Mouse (Mus musculus): ENCODE measurements around the gene Wdr4. TPM values are rescaled to one million over a fixed set of nuclear protein-coding genes. Genes with fewer than 3 reads are reported as not detected.

The Wdr4 gene
- 39.4 and 43.8 TPM in 2 replicates for polyA plus RNA-seq (2015; fragmentation: Nextera tagmentation; extraction: Ambion mirVana)

- 0 out of 2 replicates have a peak, but pooled peaks cover 3% of the 10 kb centered on the region for H3K36me3 ChIP-seq (ENCODE audit: control insufficient read depth, insufficient read depth)
- ATAC-seq = peak; percentile 97
- peak within 1 kb of the TSS; percentile 80 for H3K27ac ChIP-seq (ENCODE audit: low read length)
- H3K27me3 ChIP-seq (replicated peaks; ENCODE audit: control insufficient read depth, insufficient read depth, low read length) = no peaks in the 10 kb centered on the region; the same call in 1 of the 2 replicates
- H3K9ac ChIP-seq (replicated peaks; ENCODE audit: low read depth, low read length) = peak within 1 kb of the TSS; percentile 75
- H3K4me2 ChIP-seq (ENCODE audit: low read length) = peak within 1 kb of the TSS; percentile 80
- WGBS = under 1% methylated on average over 45 of the region's 45 CpGs
- no peaks in the 10 kb centered on the region for H3K9me3 ChIP-seq (ENCODE audit: control insufficient read depth, low read length)
- H3K4me1 ChIP-seq (replicated peaks; ENCODE audit: control insufficient read depth, insufficient read depth, low read length) = peaks cover 18% of the 10 kb centered on the region
- peak within 1 kb of the TSS; percentile 66 for H3K4me3 ChIP-seq (replicated peaks; ENCODE audit: low read length)
These were observed at the start of gene Wdr4, which contains the start of gene Ndufv3 for GRCm38 (mm10) chr17:31519946-31520838. Gene Wdr4 (minus strand): TSS chr17:31519980. Gene Ndufv3 (plus strand): TSS chr17:31520115.

GRCm38 (mm10) chr17:31566276-31566675 lies 46.5 kb upstream of the Wdr4 start:
- H3K4me3 ChIP-seq (replicated peaks; ENCODE audit: low read length) = peak overlapping the region; percentile 85
- no peaks in the 10 kb centered on the region for H3K9me3 ChIP-seq (ENCODE audit: control insufficient read depth, low read length)
- ATAC-seq = no peak
- H3K27ac ChIP-seq (ENCODE audit: low read length) = no peak overlapping the region
- H3K27me3 ChIP-seq (replicated peaks; ENCODE audit: control insufficient read depth, insufficient read depth, low read length) = no peaks in the 10 kb centered on the region
- peaks cover 42% of the 10 kb centered on the region for H3K4me1 ChIP-seq (replicated peaks; ENCODE audit: control insufficient read depth, insufficient read depth, low read length)
- peak overlapping the region; percentile 96 for H3K9ac ChIP-seq (replicated peaks; ENCODE audit: low read depth, low read length)
- H3K4me2 ChIP-seq (ENCODE audit: low read length) = peak overlapping the region; percentile 93
- 62% methylated on average over 6 of the region's 6 CpGs for WGBS
- H3K36me3 ChIP-seq (ENCODE audit: control insufficient read depth, insufficient read depth) = no peaks in the 10 kb centered on the region

- Histone ChIP-seq H3K4me1 (replicated peaks; ENCODE audit: control insufficient read depth, insufficient read depth, low read length) (peaks cover 42% of the 10 kb centered on the region), H3K4me3 (replicated peaks; ENCODE audit: low read length) (peak overlapping the region; percentile 85), H3K9ac (replicated peaks; ENCODE audit: low read depth, low read length) (peak overlapping the region; percentile 96), H3K27ac (ENCODE audit: low read length) (peak overlapping the region; percentile 100), H3K27me3 (replicated peaks; ENCODE audit: control insufficient read depth, insufficient read depth, low read length) (no peaks in the 10 kb centered on the region), H3K36me3 (ENCODE audit: control insufficient read depth, insufficient read depth) (no peaks in the 10 kb centered on the region), H3K4me2 (ENCODE audit: low read length) (peak overlapping the region; percentile 93), H3K9me3 (ENCODE audit: control insufficient read depth, low read length) (no peaks in the 10 kb centered on the region)
- ATAC-seq = peak; percentile 60
- WGBS = under 1% methylated on average over 80 of the region's 88 CpGs
These were observed 45.6 kb upstream of the Wdr4 start for GRCm38 (mm10) chr17:31565141-31566056.

GRCm38 (mm10) chr17:31564858-31565140 lies 45.0 kb upstream of the Wdr4 start:
- H3K27me3 ChIP-seq (replicated peaks; ENCODE audit: control insufficient read depth, insufficient read depth, low read length) = no peaks in the 10 kb centered on the region
- peak overlapping the region; percentile 96 for H3K9ac ChIP-seq (replicated peaks; ENCODE audit: low read depth, low read length)
- peaks cover 42% of the 10 kb centered on the region for H3K4me1 ChIP-seq (replicated peaks; ENCODE audit: control insufficient read depth, insufficient read depth, low read length)
- ATAC-seq = no peak
- H3K4me3 ChIP-seq (replicated peaks; ENCODE audit: low read length) = peak overlapping the region; percentile 85
- no peaks in the 10 kb centered on the region for H3K36me3 ChIP-seq (ENCODE audit: control insufficient read depth, insufficient read depth)
- WGBS = under 1% methylated on average over 37 of the region's 44 CpGs
- peak overlapping the region; percentile 100 for H3K27ac ChIP-seq (ENCODE audit: low read length)
- peak overlapping the region; percentile 93 for H3K4me2 ChIP-seq (ENCODE audit: low read length)
- no peaks in the 10 kb centered on the region for H3K9me3 ChIP-seq (ENCODE audit: control insufficient read depth, low read length)

GRCm38 (mm10) chr17:31564015-31564857 lies 44.5 kb upstream of the Wdr4 start, which contains the start of gene Pknox1:
Gene Pknox1 (plus strand): TSS chr17:31564734.
- Histone ChIP-seq H3K36me3 (ENCODE audit: control insufficient read depth, insufficient read depth) (no peaks in the 10 kb centered on the region), H3K9ac (replicated peaks; ENCODE audit: low read depth, low read length) (peak within 1 kb of the TSS; percentile 96), H3K27ac (ENCODE audit: low read length) (peak within 1 kb of the TSS; percentile 100), H3K4me2 (ENCODE audit: low read length) (peak within 1 kb of the TSS; percentile 93), H3K27me3 (replicated peaks; ENCODE audit: control insufficient read depth, insufficient read depth, low read length) (no peaks in the 10 kb centered on the region), H3K9me3 (ENCODE audit: control insufficient read depth, low read length) (no peaks in the 10 kb centered on the region), H3K4me1 (replicated peaks; ENCODE audit: control insufficient read depth, insufficient read depth, low read length) (peaks cover 38% of the 10 kb centered on the region), H3K4me3 (replicated peaks; ENCODE audit: low read length) (peak within 1 kb of the TSS; percentile 85)
- WGBS = under 1% methylated on average over 41 of the region's 72 CpGs
- ATAC-seq = peak; percentile 97

- Histone ChIP-seq H3K9ac (replicated peaks; ENCODE audit: low read depth, low read length) (peak overlapping the region; percentile 65), H3K27ac (ENCODE audit: low read length) (peak overlapping the region; percentile 93), H3K4me3 (replicated peaks; ENCODE audit: low read length) (peak overlapping the region; percentile 39), H3K4me1 (replicated peaks; ENCODE audit: control insufficient read depth, insufficient read depth, low read length) (peaks cover 32% of the 10 kb centered on the region), H3K36me3 (ENCODE audit: control insufficient read depth, insufficient read depth) (no peaks in the 10 kb centered on the region), H3K27me3 (replicated peaks; ENCODE audit: control insufficient read depth, insufficient read depth, low read length) (no peaks in the 10 kb centered on the region), H3K4me2 (ENCODE audit: low read length) (peak overlapping the region; percentile 60), H3K9me3 (ENCODE audit: control insufficient read depth, low read length) (no peaks in the 10 kb centered on the region)
- no peak for ATAC-seq
- WGBS = 22% methylated on average over 12 of the region's 12 CpGs
These were observed 43.8 kb upstream of the Wdr4 start for GRCm38 (mm10) chr17:31563632-31564014.

GRCm38 (mm10) chr17:31559021-31559789 lies 39.4 kb upstream of the Wdr4 start:
- peaks cover 18% of the 10 kb centered on the region for H3K4me1 ChIP-seq (replicated peaks; ENCODE audit: control insufficient read depth, insufficient read depth, low read length)
- no peak overlapping the region for H3K4me2 ChIP-seq (ENCODE audit: low read length)
- H3K36me3 ChIP-seq (ENCODE audit: control insufficient read depth, insufficient read depth) = no peaks in the 10 kb centered on the region
- no peaks in the 10 kb centered on the region for H3K27me3 ChIP-seq (replicated peaks; ENCODE audit: control insufficient read depth, insufficient read depth, low read length)
- no peak overlapping the region for H3K9ac ChIP-seq (replicated peaks; ENCODE audit: low read depth, low read length)
- no peak overlapping the region for H3K4me3 ChIP-seq (replicated peaks; ENCODE audit: low read length)
- ATAC-seq = no peak
- H3K9me3 ChIP-seq (ENCODE audit: control insufficient read depth, low read length) = no peaks in the 10 kb centered on the region
- H3K27ac ChIP-seq (ENCODE audit: low read length) = no peak overlapping the region
- 89% methylated on average over 11 of the region's 11 CpGs for WGBS

GRCm38 (mm10) chr17:31557947-31558542 lies 38.3 kb upstream of the Wdr4 start:
- H3K4me3 ChIP-seq (replicated peaks; ENCODE audit: low read length) = no peak overlapping the region
- 82% methylated on average over 10 of the region's 10 CpGs for whole genome bisulfite sequencing
- H3K4me2 ChIP-seq (ENCODE audit: low read length) = no peak overlapping the region
- H3K27ac ChIP-seq (ENCODE audit: low read length) = peak overlapping the region; percentile 67
- no peaks in the 10 kb centered on the region for H3K9me3 ChIP-seq (ENCODE audit: control insufficient read depth, low read length)
- no peak overlapping the region for H3K9ac ChIP-seq (replicated peaks; ENCODE audit: low read depth, low read length)
- H3K36me3 ChIP-seq (ENCODE audit: control insufficient read depth, insufficient read depth) = no peaks in the 10 kb centered on the region
- peaks cover 13% of the 10 kb centered on the region for H3K4me1 ChIP-seq (replicated peaks; ENCODE audit: control insufficient read depth, insufficient read depth, low read length)
- no peak for ATAC-seq
- H3K27me3 ChIP-seq (replicated peaks; ENCODE audit: control insufficient read depth, insufficient read depth, low read length) = no peaks in the 10 kb centered on the region
